Mouse (Mus musculus): Measurements from ENCODE around the gene Rab25.

- no peak for TF ChIP-seq CTCF (IDR thresholded peaks at IDR 0.05; ENCODE audit: extremely low read depth, insufficient read length, insufficient replicate concordance, low read depth, low read length)
- no peak for TF ChIP-seq POLR2A (IDR thresholded peaks at IDR 0.05; ENCODE audit: low read depth, low read length)
These were observed 53.1 kb downstream of the Rab25 start for GRCm38 (mm10) chr3:88494836-88495628.
